Comparison of ENCODE assay signal across 8 mouse cellular contexts in the genomic region with DNA sequence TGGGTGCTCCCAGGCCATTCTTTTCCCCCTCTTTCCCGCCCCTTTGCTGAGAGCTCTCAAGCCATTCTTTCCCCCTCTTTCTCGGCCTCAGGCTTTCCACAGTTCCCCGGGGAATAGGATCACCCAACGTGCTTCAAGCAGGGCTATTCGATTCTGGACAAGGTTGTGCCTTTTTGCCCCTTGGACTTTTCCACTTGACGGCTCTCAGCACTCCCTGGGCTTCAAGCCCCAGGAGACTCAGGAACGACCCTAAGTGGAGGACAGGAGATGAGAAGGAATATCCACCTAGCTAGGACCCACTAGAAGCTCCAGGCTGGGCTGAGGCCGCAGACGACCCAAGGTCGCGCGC. TPM values are rescaled to one million over a fixed set of nuclear protein-coding genes. Genes with fewer than 3 reads are reported as not detected.
DNase-seq lines count a peak whose midpoint lies in the region; ATAC-seq lines count a peak whose summit lies in the region.

No protein-coding gene starts in this region.

- ATAC-seq in lung, embryonic 16.5 days (ENCODE audit: low read depth): no peak
- ATAC-seq in embryonic facial prominence, embryonic 12.5 days (ENCODE audit: insufficient number of reproducible peaks, insufficient read depth, low FRiP score, low TSS enrichment): no peak
- no peak for ATAC-seq in intestine, embryonic 14.5 days (replicated peaks; ENCODE audit: low FRiP score, low TSS enrichment, low read depth)
- ATAC-seq in midbrain, embryonic 16.5 days: no peak

- no peaks in the 10 kb centered on the region for H3K27me3 ChIP-seq in lung, embryonic 16.5 days (ENCODE audit: control insufficient read depth, insufficient read depth, low read depth, low read length)
- no peaks in the 10 kb centered on the region for H3K27me3 ChIP-seq in embryonic facial prominence, embryonic 12.5 days
- H3K27me3 ChIP-seq in intestine, embryonic 14.5 days (replicated peaks; ENCODE audit: control insufficient read depth, insufficient read depth, low read length): no peaks in the 10 kb centered on the region
- no peaks in the 10 kb centered on the region for H3K27me3 ChIP-seq in midbrain, embryonic 16.5 days (ENCODE audit: control insufficient read depth, insufficient read depth, low read depth, low read length)

- peak overlapping the region; percentile 99 for H3K27ac ChIP-seq in lung, embryonic 16.5 days (ENCODE audit: low read length)
- peak overlapping the region; percentile 98 for H3K27ac ChIP-seq in embryonic facial prominence, embryonic 12.5 days
- H3K27ac ChIP-seq in intestine, embryonic 14.5 days (ENCODE audit: low read depth): peak overlapping the region; percentile 96
- peak overlapping the region; percentile 92 for H3K27ac ChIP-seq in midbrain, embryonic 16.5 days (ENCODE audit: low read length)

- peak overlapping the region; percentile 86 for H3K4me3 ChIP-seq in lung, embryonic 16.5 days (ENCODE audit: low read length)
- H3K4me3 ChIP-seq in embryonic facial prominence, embryonic 12.5 days: peak overlapping the region; percentile 89
- peak overlapping the region; percentile 90 for H3K4me3 ChIP-seq in intestine, embryonic 14.5 days (ENCODE audit: low read depth, low read length)
- H3K4me3 ChIP-seq in midbrain, embryonic 16.5 days (ENCODE audit: low read depth, low read length): peak overlapping the region; percentile 85

- no peaks in the 10 kb centered on the region for H3K9me3 ChIP-seq in lung, embryonic 16.5 days (ENCODE audit: control insufficient read depth, low read length)
- H3K9me3 ChIP-seq in embryonic facial prominence, embryonic 12.5 days: no peaks in the 10 kb centered on the region
- H3K9me3 ChIP-seq in intestine, embryonic 14.5 days (ENCODE audit: control insufficient read depth, low read length): no peaks in the 10 kb centered on the region
- H3K9me3 ChIP-seq in midbrain, embryonic 16.5 days (replicated peaks; ENCODE audit: control insufficient read depth, low read length, poor library complexity, severe bottlenecking): no peaks in the 10 kb centered on the region

- peak overlapping the region; percentile 76 for H3K4me2 ChIP-seq in lung, embryonic 16.5 days (ENCODE audit: low read depth, low read length)
- H3K4me2 ChIP-seq in embryonic facial prominence, embryonic 12.5 days (replicated peaks): peak overlapping the region; percentile 73
- peak overlapping the region; percentile 98 for H3K4me2 ChIP-seq in intestine, embryonic 14.5 days (ENCODE audit: low read length)
- H3K4me2 ChIP-seq in midbrain, embryonic 16.5 days (ENCODE audit: low read length): peak overlapping the region; percentile 77

- H3K4me1 ChIP-seq in lung, embryonic 16.5 days (replicated peaks; ENCODE audit: control insufficient read depth, insufficient read depth, low read length): peaks cover 18% of the 10 kb centered on the region
- peaks cover 26% of the 10 kb centered on the region for H3K4me1 ChIP-seq in embryonic facial prominence, embryonic 12.5 days
- peaks cover 21% of the 10 kb centered on the region for H3K4me1 ChIP-seq in intestine, embryonic 14.5 days (replicated peaks; ENCODE audit: control insufficient read depth, insufficient read depth, low read length)
- H3K4me1 ChIP-seq in midbrain, embryonic 16.5 days (ENCODE audit: control insufficient read depth, insufficient read depth, low read length): peaks cover 35% of the 10 kb centered on the region

- WGBS in lung, embryonic 16.5 days: under 1% methylated on average over 12 of the region's 12 CpGs
- under 1% methylated on average over 12 of the region's 12 CpGs for WGBS in embryonic facial prominence, embryonic 12.5 days
- 2% methylated on average over 12 of the region's 12 CpGs for WGBS in intestine, embryonic 14.5 days
- 0% methylated on average over 12 of the region's 12 CpGs for WGBS in midbrain, embryonic 16.5 days

- peaks cover 12% of the 10 kb centered on the region for H3K36me3 ChIP-seq in lung, embryonic 16.5 days (ENCODE audit: control insufficient read depth, insufficient read depth, low read length)
- peaks cover 29% of the 10 kb centered on the region for H3K36me3 ChIP-seq in embryonic facial prominence, embryonic 12.5 days
- peaks cover 28% of the 10 kb centered on the region for H3K36me3 ChIP-seq in intestine, embryonic 14.5 days (ENCODE audit: control insufficient read depth, insufficient read depth, low read length)
- peaks cover 5% of the 10 kb centered on the region; the same call in 1 of the 2 replicates for H3K36me3 ChIP-seq in midbrain, embryonic 16.5 days (ENCODE audit: control insufficient read depth, insufficient read depth, low read length)

- H3K9ac ChIP-seq in lung, embryonic 16.5 days (ENCODE audit: low read length): peak overlapping the region; percentile 94
- H3K9ac ChIP-seq in embryonic facial prominence, embryonic 12.5 days: peak overlapping the region; percentile 92
- H3K9ac ChIP-seq in intestine, embryonic 14.5 days (ENCODE audit: low read length): peak overlapping the region; percentile 92
- H3K9ac ChIP-seq in midbrain, embryonic 16.5 days (ENCODE audit: low read depth, low read length): peak overlapping the region; percentile 97

- DNase-seq in lung, postnatal 25 days (ENCODE audit: low spot score): no peak
- DNase-seq in intestine, embryonic 14.5 days (ENCODE audit: low spot score): no peak
- no peak for DNase-seq in spleen, adult 12 weeks (ENCODE audit: low spot score)
- no peak for DNase-seq in yolk sac, embryonic 10.5 days (ENCODE audit: low spot score)
- DNase-seq in frontal cortex, postnatal 10 days (ENCODE audit: low spot score in 2 of 2): no peak

RNA-seq across cellular contexts. Expression of a gene that starts 0.7 kb away (rescaled TPM):
- polyA plus RNA-seq in lung, embryonic 16.5 days (2015; fragmentation: Nextera tagmentation; extraction: Ambion mirVana): 135 and 150 TPM in 2 replicates
- polyA plus RNA-seq in embryonic facial prominence, embryonic 12.5 days (2016; fragmentation: Nextera tagmentation; extraction: Ambion mirVana): 167 and 186 TPM in 2 replicates
- polyA plus RNA-seq in intestine, embryonic 14.5 days (2014; fragmentation: Nextera tagmentation; extraction: Ambion mirVana): 167 and 168 TPM in 2 replicates
- 125 and 136 TPM in 2 replicates for polyA plus RNA-seq in midbrain, embryonic 16.5 days (2015; fragmentation: Nextera tagmentation; extraction: Ambion mirVana)

RNA-seq across cellular contexts. Expression of a gene that starts 1.1 kb away (rescaled TPM):
- 24.9 and 27.3 TPM in 2 replicates for polyA plus RNA-seq in lung, embryonic 16.5 days (2015; fragmentation: Nextera tagmentation; extraction: Ambion mirVana)
- polyA plus RNA-seq in embryonic facial prominence, embryonic 12.5 days (2016; fragmentation: Nextera tagmentation; extraction: Ambion mirVana): 31.1 and 31.7 TPM in 2 replicates
- 39.9 and 40.4 TPM in 2 replicates for polyA plus RNA-seq in intestine, embryonic 14.5 days (2014; fragmentation: Nextera tagmentation; extraction: Ambion mirVana)
- 19.7 and 20.7 TPM in 2 replicates for polyA plus RNA-seq in midbrain, embryonic 16.5 days (2015; fragmentation: Nextera tagmentation; extraction: Ambion mirVana)

RNA-seq across cellular contexts. Expression of a gene that starts 43.4 kb away (rescaled TPM):
- polyA plus RNA-seq in lung, embryonic 16.5 days (2015; fragmentation: Nextera tagmentation; extraction: Ambion mirVana): 1.7 and 1.9 TPM in 2 replicates
- polyA plus RNA-seq in embryonic facial prominence, embryonic 12.5 days (2016; fragmentation: Nextera tagmentation; extraction: Ambion mirVana): 2.6 and 2.7 TPM in 2 replicates
- 2.3 and 3.0 TPM in 2 replicates for polyA plus RNA-seq in intestine, embryonic 14.5 days (2014; fragmentation: Nextera tagmentation; extraction: Ambion mirVana)
- polyA plus RNA-seq in midbrain, embryonic 16.5 days (2015; fragmentation: Nextera tagmentation; extraction: Ambion mirVana): 42.4 and 44.7 TPM in 2 replicates

RNA-seq across cellular contexts. Expression of a gene that starts 44.7 kb away (rescaled TPM):
- 1.7 and 2.3 TPM in 2 replicates for polyA plus RNA-seq in lung, embryonic 16.5 days (2015; fragmentation: Nextera tagmentation; extraction: Ambion mirVana)
- 0.85 and 1.8 TPM in 2 replicates for polyA plus RNA-seq in embryonic facial prominence, embryonic 12.5 days (2016; fragmentation: Nextera tagmentation; extraction: Ambion mirVana)
- polyA plus RNA-seq in intestine, embryonic 14.5 days (2014; fragmentation: Nextera tagmentation; extraction: Ambion mirVana): 6.7 and 12.4 TPM in 2 replicates
- 1.3 TPM in 2 replicates for polyA plus RNA-seq in midbrain, embryonic 16.5 days (2015; fragmentation: Nextera tagmentation; extraction: Ambion mirVana)

Comparison
In these comparisons a context has a peak if more than half of its experiments do, and no peak if none do; other contexts are left out.
1. RNA of a gene that starts 43.4 kb away (polyA plus RNA-seq): 42.4 to 44.7 TPM in midbrain, embryonic 16.5 days; 2.3 to 3.0 TPM in intestine, embryonic 14.5 days, 2.6 to 2.7 TPM in embryonic facial prominence, embryonic 12.5 days and 1.7 to 1.9 TPM in lung, embryonic 16.5 days; every median in the first group is over 10 times any median in the second.
2. Peak in every context shown above with its lines, with median percentiles within 50 percentile points of each other: H3K27ac ChIP-seq, H3K4me2 ChIP-seq, H3K4me3 ChIP-seq and H3K9ac ChIP-seq.